Mouse (Mus musculus): Measurements from ENCODE around the gene D930007J09Rik.

DNA sequence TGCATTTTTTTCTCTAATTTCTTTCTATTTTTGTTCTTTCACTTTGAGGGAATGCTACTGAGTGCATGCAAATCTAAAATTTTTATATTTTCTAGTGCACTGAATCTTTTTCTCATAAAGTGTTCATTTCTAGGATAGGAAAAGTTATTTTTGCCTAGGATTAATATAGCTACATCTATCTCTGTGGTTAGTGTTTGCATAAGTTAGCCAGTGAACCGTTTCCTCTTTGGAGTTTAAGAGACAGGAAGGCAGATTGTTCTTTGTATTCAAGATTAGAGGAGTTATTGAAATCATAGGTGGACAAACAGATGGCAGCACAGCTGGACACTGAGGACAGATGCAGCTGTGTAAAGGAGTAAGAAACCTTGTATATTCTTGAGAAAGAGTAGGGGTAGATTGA, 36.7 kb upstream of the D930007J09Rik start:
- TF ChIP-seq CTCF (IDR thresholded peaks at IDR 0.05; ENCODE audit: control insufficient read depth, insufficient read depth, insufficient read length) (no peak), MAX (IDR thresholded peaks at IDR 0.05) (no peak), USF1 (IDR thresholded peaks at IDR 0.05; ENCODE audit: low read depth) (no peak), CEBPB (IDR thresholded peaks at IDR 0.05; ENCODE audit: low read depth) (no peak), MYOD1 (IDR thresholded peaks at IDR 0.05; ENCODE audit: control insufficient read depth, insufficient read length, low read depth) (no peak)
